Mouse (Mus musculus): ENCODE data around the gene Umps. TPM values are rescaled to one million over a fixed set of nuclear protein-coding genes. Genes with fewer than 3 reads are reported as not detected.

Umps gene
- polyA plus RNA-seq, 1 experiment from 2014 or later, result 71.1 TPM

DNA sequence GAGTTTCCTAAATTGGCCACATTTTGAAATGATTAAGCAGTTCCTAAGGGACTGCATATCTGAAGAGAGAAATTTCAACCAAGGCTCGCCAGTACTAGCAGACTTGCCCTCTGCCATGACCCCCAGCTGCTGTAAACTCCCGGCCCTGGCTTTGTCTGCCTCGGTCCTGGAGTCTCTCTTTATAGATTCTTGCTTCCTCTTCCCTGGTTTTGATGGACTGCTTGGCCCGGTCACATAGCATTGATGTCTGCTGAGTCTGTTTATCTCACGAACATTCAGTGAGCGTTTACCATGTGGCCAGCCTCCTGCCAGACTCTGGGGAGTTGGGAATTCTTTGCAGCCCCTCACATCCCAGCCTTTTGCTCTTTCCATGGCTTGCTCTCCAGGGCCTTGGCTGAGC, 22.1 kb downstream of the Umps start:
- peaks cover 11% of the 10 kb centered on the region; the same call in 1 of the 2 replicates for H3K36me3 ChIP-seq (ENCODE audit: insufficient read depth)
- TF ChIP-seq CTCF (IDR thresholded peaks at IDR 0.05; ENCODE audit: low read depth), result no peak
- H3K27ac ChIP-seq (ENCODE audit: low read depth), result peak overlapping the region; percentile 62
- DNase-seq, result peak; percentile 80
- no peak overlapping the region for H3K9ac ChIP-seq
- no peaks in the 10 kb centered on the region for H3K27me3 ChIP-seq (ENCODE audit: insufficient read depth, low read length)
- no peaks in the 10 kb centered on the region for H3K9me3 ChIP-seq (ENCODE audit: low read depth, low read length)
- peaks cover 35% of the 10 kb centered on the region for H3K4me1 ChIP-seq (ENCODE audit: insufficient read depth)
- peak; percentile 60 for ATAC-seq (ENCODE audit: insufficient read depth)
- 21% methylated on average over 6 of the region's 6 CpGs for WGBS
- no peak overlapping the region for H3K4me2 ChIP-seq
- no peak overlapping the region for H3K4me3 ChIP-seq (ENCODE audit: low read depth, low read length)

DNA sequence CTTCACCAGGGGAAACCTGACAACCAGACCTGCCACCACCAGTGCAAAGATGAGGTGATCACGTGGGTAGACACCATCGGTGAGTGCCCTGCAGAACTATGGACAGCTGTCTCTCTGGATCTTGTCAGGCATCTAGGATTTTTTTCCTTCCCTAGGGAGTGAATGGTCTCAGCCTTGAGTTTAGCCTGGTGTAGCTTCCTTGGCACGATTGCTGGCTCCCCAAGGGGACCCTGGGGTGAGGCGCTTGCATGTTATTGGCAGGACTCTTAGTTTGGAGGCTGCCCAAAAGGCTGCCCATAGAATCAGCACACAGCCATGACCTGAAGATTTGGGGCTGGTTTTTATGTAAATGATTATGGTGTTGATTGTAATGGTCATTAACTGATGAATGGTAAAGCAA, 22.7 kb downstream of the Umps start:
- Histone ChIP-seq H3K9me3 (ENCODE audit: low read depth, low read length) (no peaks in the 10 kb centered on the region), H3K4me3 (ENCODE audit: low read depth, low read length) (no peak overlapping the region), H3K27me3 (ENCODE audit: insufficient read depth, low read length) (no peaks in the 10 kb centered on the region), H3K4me1 (ENCODE audit: insufficient read depth) (peaks cover 40% of the 10 kb centered on the region), H3K4me2 (no peak overlapping the region), H3K36me3 (ENCODE audit: insufficient read depth) (peaks cover 11% of the 10 kb centered on the region; the same call in 1 of the 2 replicates), H3K27ac (ENCODE audit: low read depth) (peak overlapping the region; percentile 63; the same call in 1 of the 2 replicates), H3K9ac (no peak overlapping the region)
- no peak for TF ChIP-seq CTCF (IDR thresholded peaks at IDR 0.05; ENCODE audit: low read depth)
- WGBS, result 88% methylated on average over 4 of the region's 4 CpGs
- no peak for DNase-seq
- no peak for ATAC-seq (ENCODE audit: insufficient read depth)

- WGBS, result 94% methylated on average over 6 of the region's 6 CpGs
- no peak for TF ChIP-seq CTCF (IDR thresholded peaks at IDR 0.05; ENCODE audit: low read depth)
- Histone ChIP-seq H3K27ac (ENCODE audit: low read depth) (no peak overlapping the region), H3K9me3 (ENCODE audit: low read depth, low read length) (no peaks in the 10 kb centered on the region), H3K27me3 (ENCODE audit: insufficient read depth, low read length) (no peaks in the 10 kb centered on the region), H3K9ac (no peak overlapping the region), H3K36me3 (ENCODE audit: insufficient read depth) (peaks cover 6% of the 10 kb centered on the region; the same call in 1 of the 2 replicates), H3K4me3 (ENCODE audit: low read depth, low read length) (no peak overlapping the region), H3K4me2 (no peak overlapping the region), H3K4me1 (ENCODE audit: insufficient read depth) (peaks cover 47% of the 10 kb centered on the region)
- ATAC-seq (ENCODE audit: insufficient read depth), result no peak
- DNase-seq, result no peak
Measured at GRCm38 (mm10) chr16:33943388-33943787, 23.4 kb downstream of the Umps start.

DNA sequence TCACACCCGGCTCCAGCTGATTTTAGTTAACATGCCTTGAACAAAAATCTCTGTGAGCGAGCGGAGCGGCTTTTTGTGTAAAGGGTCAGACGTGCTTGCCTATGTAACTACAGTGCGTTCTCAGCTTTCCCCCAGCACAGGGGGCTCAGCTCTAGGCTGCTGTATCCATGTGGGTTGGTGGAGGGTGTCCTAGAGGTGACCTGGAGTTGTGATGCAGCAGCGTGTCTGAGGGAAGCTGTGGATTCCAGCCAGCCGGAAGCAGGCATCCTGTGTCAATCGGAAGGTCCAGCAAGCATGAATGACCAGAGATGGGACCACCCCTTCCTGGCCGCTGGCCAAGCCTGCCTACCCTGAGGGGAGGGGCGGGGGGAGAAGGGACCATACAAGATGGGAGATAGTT, 24.5 kb downstream of the Umps start:
- peak; percentile 85 for DNase-seq
- Histone ChIP-seq H3K36me3 (ENCODE audit: insufficient read depth) (no peaks in the 10 kb centered on the region), H3K9me3 (ENCODE audit: low read depth, low read length) (no peaks in the 10 kb centered on the region), H3K4me2 (no peak overlapping the region; the same call in 1 of the 2 replicates), H3K4me1 (ENCODE audit: insufficient read depth) (peaks cover 58% of the 10 kb centered on the region), H3K9ac (no peak overlapping the region), H3K27me3 (ENCODE audit: insufficient read depth, low read length) (no peaks in the 10 kb centered on the region), H3K4me3 (ENCODE audit: low read depth, low read length) (no peak overlapping the region), H3K27ac (ENCODE audit: low read depth) (peak overlapping the region; percentile 62)
- no peak for TF ChIP-seq CTCF (IDR thresholded peaks at IDR 0.05; ENCODE audit: low read depth)
- 25% methylated on average over 11 of the region's 11 CpGs for WGBS
- ATAC-seq (ENCODE audit: insufficient read depth), result peak; percentile 29; the same call in 1 of the 2 replicates

- 0 out of 2 replicates have a peak overlapping the region, but pooled peaks have one; percentile 4 for H3K9ac ChIP-seq
- H3K27ac ChIP-seq (ENCODE audit: low read depth), result peak overlapping the region; percentile 62; the same call in 1 of the 2 replicates
- TF ChIP-seq CTCF (IDR thresholded peaks at IDR 0.05; ENCODE audit: low read depth), result no peak
- ATAC-seq (ENCODE audit: insufficient read depth), result peak; percentile 57
- H3K27me3 ChIP-seq (ENCODE audit: insufficient read depth, low read length), result no peaks in the 10 kb centered on the region
- H3K9me3 ChIP-seq (ENCODE audit: low read depth, low read length), result no peaks in the 10 kb centered on the region
- H3K4me2 ChIP-seq, result no peak overlapping the region
- no peaks in the 10 kb centered on the region for H3K36me3 ChIP-seq (ENCODE audit: insufficient read depth)
- 17% methylated on average over 11 of the region's 11 CpGs for whole genome bisulfite sequencing
- H3K4me1 ChIP-seq (ENCODE audit: insufficient read depth), result peaks cover 60% of the 10 kb centered on the region
- peak; percentile 92 for DNase-seq
- H3K4me3 ChIP-seq (ENCODE audit: low read depth, low read length), result no peak overlapping the region
Measured at GRCm38 (mm10) chr16:33941271-33941781, 25.5 kb downstream of the Umps start.

DNA sequence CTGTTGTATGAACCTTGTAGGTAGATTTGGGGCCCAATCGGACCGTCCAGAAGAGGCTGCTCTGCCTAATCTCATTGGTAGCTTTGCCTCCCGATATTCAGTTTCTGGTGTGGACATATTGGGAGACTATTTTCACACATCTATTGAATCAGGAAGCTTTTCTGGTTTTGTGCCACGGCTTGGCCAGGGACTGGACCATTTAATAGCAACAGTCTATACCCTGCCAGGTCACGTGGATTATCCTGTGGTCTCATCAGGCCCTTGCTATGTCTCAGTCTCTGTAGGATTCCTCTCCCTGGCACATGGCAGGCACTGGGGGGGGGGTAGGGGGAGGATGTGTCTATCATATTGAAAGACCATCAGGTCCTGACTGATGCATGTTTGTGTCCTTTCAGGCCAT, 26.7 kb downstream of the Umps start:
- peaks cover 62% of the 10 kb centered on the region for H3K4me1 ChIP-seq (ENCODE audit: insufficient read depth)
- WGBS, result 59% methylated on average over 5 of the region's 5 CpGs

GRCm38 (mm10) chr16:33939636-33940035, 27.2 kb downstream of the Umps start:
- DNase-seq, result peak; percentile 69
- Histone ChIP-seq H3K27me3 (ENCODE audit: insufficient read depth, low read length) (no peaks in the 10 kb centered on the region), H3K4me2 (no peak overlapping the region), H3K9me3 (ENCODE audit: low read depth, low read length) (no peaks in the 10 kb centered on the region), H3K9ac (no peak overlapping the region), H3K4me1 (ENCODE audit: insufficient read depth) (peaks cover 62% of the 10 kb centered on the region), H3K4me3 (ENCODE audit: low read depth, low read length) (no peak overlapping the region), H3K36me3 (ENCODE audit: insufficient read depth) (no peaks in the 10 kb centered on the region), H3K27ac (ENCODE audit: low read depth) (no peak overlapping the region)
- no peak for ATAC-seq (ENCODE audit: insufficient read depth)
- TF ChIP-seq CTCF (IDR thresholded peaks at IDR 0.05; ENCODE audit: low read depth), result no peak
- 27% methylated on average over 9 of the region's 9 CpGs for WGBS

More for the DNA sequence above, 26.7 kb downstream of the Umps start:
- H3K9me3 ChIP-seq (ENCODE audit: low read depth, low read length), result no peaks in the 10 kb centered on the region
- H3K36me3 ChIP-seq (ENCODE audit: insufficient read depth), result no peaks in the 10 kb centered on the region
- DNase-seq (no peak), ATAC-seq (ENCODE audit: insufficient read depth) (no peak)
- H3K9ac ChIP-seq, result no peak overlapping the region
- no peak overlapping the region for H3K4me2 ChIP-seq
- no peak for TF ChIP-seq CTCF (IDR thresholded peaks at IDR 0.05; ENCODE audit: low read depth)
- H3K4me3 ChIP-seq (ENCODE audit: low read depth, low read length), result no peak overlapping the region
- no peak overlapping the region for H3K27ac ChIP-seq (ENCODE audit: low read depth)
- no peaks in the 10 kb centered on the region for H3K27me3 ChIP-seq (ENCODE audit: insufficient read depth, low read length)

All from lung, embryonic 14.5 days (tissue).